Mouse (Mus musculus) mouse trophoblast stem cell (cell line): ENCODE measurements around the gene Eps8l3.

ENCODE experiments used
- in situ Hi-C, 2 experiments: fragments of 300-500 bp; cut with MseI, MboI; formaldehyde crosslinking; loops; 2 replicates in 1 of 2; 3 replicates in 1 of 2; pipeline ENCODE4 v1.15.1; 2025

Gene Eps8l3

DNA sequence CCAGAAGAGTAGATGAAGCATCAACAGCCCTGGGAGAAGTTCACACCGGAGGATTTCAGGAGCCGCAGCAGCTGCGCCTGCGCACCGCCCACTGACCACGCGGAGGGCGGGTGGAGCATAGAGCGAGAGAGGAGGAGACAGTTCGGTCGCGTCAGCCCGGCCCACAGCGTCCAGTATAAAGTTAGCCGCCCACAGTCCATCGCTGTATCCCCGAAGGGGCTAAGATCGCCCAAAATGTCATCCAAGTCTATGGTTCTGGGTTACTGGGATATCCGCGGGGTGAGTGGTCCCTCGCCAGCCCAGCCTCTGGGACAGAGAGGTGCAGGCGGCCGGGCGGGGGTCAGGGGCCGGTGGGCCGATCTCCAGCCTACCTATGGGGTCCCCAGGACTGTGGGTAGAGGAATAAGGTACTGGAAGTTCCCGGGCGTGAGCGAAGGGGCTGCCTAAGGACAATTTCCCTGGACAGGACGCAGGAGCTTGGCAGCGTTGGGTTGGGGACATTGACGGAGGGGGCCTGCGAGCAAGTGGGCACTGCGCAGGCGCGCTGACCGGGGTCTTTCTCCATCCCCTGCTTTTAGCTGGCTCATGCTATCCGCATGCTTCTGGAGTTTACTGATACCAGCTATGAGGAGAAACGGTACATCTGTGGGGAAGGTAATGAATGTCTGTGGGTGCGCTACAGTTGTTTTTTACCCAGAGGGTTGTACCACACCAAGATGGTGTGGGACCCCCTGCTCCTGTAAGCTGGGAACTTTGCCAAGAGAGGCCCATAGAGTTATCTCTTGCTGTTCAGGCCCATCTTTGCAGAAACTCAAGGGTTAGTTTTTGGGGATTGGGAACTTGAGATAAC, 18.9 kb downstream of the Eps8l3 start, which contains the start of gene Gstm5:
Gene Gstm5 (plus strand): TSS at position 102 of the 850 bp plus-strand sequence.
- in situ Hi-C loops: no loop called here

- in situ Hi-C loops: no loop called here
Measured at GRCm38 (mm10) chr3:107898691-107899090, 21.7 kb downstream of the Eps8l3 start.

DNA sequence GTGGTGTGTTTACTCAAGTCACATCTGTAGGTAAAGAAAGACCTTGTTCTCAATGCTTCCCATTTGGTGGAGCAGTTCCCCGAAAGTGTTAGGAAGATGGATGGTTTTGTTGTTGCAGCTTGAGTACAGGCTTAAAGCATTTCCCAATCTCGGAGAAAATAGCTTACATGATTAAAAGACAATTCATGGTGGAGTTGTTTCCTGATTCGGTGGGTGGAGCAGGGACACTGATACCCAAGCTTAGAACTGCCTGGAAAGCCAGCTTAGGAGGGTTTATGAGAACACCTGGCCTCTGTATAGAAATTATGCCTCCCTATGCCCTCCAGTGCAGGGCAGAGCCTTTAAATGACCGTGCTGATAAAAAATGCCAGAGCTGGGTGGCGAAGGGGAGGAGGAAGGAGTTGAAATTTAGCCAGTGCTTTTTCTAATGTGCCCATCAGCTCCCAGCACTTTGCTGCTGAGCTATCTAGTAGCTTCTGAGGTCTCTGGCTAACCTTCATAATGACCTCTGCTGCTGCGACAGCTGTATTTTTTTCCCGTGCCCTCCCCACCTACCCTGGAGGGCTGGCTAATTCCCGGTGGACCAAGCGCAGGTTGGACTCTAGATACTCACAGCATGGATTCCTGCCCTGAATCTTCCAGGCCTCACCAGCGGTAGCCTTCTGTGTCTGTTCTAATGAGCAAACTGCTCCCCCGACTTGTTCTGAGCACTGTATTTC, 24.1 kb downstream of the Eps8l3 start:
- in situ Hi-C loops: no loop called here

DNA sequence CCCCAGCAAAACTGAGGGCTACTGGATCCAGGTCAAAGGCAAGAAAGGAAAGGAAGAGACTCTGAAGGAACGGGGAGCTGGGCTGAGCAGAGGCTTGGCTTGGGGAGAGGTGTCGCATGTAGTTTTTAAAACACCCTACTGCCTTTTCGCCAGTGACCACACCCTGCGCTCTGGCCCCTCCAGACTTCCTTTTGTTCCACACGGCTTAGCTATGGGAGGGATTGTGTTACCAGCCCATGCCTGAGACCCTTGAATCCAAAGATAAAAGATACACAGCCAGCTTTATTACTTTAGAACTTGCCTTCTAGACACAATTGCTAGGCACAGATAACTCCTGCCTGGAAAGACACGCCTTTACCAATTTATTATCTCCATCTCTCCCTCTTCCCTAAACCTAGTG, 28.9 kb downstream of the Eps8l3 start:
- in situ Hi-C loops: no loop called here

DNA sequence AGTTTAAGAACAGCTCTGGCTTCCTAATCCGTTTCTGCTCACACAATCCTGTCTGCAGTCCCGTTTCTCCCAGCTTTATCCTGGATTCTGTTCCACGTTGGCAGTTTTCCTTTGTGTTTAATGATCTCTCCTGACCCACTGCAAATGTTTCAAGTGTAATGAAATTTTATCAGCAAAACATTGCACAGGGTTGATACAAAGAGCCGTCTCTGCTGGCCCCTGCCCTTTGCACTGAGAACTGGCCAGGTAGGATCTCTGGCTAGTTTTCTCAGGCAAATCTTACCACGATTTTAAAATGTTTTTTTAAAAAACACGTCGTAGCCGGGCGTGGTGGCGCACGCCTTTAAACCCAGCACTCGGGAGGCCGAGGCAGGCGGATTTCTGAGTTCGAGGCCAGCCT, 39.6 kb downstream of the Eps8l3 start:
- in situ Hi-C loops: loop anchor here in 1 of 2 experiments (5.0 kb wide), 1 partner anchor 44 kb away; no protein-coding TSS in a partner anchor

DNA sequence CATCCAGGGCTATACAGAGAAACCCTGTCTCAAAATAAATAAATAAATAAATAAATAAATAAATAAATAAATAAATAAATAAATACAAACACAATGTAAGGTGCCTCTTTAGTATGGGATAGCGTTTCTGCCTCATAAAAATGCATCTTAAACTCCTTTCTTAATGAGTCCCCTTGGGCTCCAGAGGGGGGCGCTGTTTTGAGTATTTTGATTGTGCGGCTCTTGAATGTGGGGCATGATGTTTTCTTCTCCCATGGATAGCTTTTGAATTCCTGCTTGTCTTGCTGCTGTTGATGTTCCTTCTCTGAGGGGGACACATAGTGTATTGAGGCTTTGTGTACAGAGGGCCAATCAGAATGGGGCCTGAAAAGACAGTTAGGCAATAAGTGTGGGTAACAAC, 40.1 kb downstream of the Eps8l3 start:
- in situ Hi-C loops: loop anchor here in 1 of 2 experiments (5.0 kb wide), 1 partner anchor 45 kb away; no protein-coding TSS in a partner anchor

- in situ Hi-C loops: loop anchor here in 1 of 2 experiments (5.0 kb wide), 1 partner anchor 46 kb away; no protein-coding TSS in a partner anchor
Measured at GRCm38 (mm10) chr3:107917783-107918408, 40.9 kb downstream of the Eps8l3 start.

GRCm38 (mm10) chr3:107920348-107920747, 43.3 kb downstream of the Eps8l3 start:
- in situ Hi-C loops: no loop called here

DNA sequence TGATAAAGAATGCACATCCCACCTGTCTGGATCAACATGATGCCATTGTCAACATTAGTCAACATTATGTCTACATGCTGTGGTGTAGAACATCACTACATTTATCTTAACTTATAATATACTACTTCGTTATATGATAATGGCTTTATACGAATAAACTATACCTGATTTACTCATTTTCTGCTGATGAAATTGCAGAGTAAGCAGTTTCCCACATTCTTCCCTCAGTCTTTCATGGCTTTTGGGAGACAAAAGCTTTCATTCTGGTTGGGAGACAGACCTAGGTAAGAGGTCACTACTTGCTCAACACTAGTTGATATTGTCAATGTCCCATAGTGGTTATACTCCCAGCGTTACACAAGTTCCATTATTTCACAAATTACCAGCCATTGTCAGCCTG, 48.3 kb downstream of the Eps8l3 start:
- in situ Hi-C loops: no loop called here

- in situ Hi-C loops: no loop called here
Measured at GRCm38 (mm10) chr3:107927841-107928240, 50.8 kb downstream of the Eps8l3 start.

GRCm38 (mm10) chr3:107928691-107929090, 51.7 kb downstream of the Eps8l3 start:
- in situ Hi-C loops: no loop called here

DNA sequence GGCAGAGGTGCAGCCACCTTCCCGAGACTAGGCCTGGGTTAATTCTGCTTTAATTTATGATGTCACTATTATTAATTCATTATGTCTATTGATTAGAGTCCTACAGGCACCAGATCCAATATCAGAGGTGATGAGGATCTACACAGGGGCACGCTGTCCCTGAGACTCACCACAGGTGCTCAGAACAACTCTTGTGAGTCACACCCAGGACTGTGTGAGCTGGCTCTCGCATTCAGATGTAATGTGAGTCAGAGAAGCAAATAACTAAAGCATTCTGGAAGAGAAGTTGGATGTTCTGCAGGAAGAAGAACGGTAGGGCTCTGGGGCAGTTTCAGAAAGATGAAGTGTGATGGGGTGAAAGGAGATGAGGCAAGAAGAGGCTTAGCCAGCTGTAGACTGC, 52.2 kb downstream of the Eps8l3 start:
- in situ Hi-C loops: no loop called here

DNA sequence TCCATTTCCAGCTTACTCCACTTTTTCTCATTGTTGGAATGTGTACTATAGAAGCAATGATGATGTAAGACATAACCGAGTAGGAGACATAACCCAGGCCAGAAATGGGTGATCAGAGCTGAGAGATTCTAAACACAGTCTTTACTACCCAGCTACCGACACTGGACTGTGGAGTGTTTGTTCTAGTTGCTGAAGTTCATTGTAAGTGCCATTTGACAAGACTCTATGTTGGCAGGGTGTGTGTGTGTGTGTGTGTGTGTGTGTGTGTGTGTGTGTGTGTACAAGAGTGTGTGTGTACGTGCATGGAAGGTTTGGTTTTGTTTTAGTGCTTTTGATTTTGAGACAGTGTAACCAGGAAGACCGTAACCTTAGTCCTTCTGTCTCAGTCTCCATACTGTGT, 52.7 kb downstream of the Eps8l3 start:
- in situ Hi-C loops: no loop called here

DNA sequence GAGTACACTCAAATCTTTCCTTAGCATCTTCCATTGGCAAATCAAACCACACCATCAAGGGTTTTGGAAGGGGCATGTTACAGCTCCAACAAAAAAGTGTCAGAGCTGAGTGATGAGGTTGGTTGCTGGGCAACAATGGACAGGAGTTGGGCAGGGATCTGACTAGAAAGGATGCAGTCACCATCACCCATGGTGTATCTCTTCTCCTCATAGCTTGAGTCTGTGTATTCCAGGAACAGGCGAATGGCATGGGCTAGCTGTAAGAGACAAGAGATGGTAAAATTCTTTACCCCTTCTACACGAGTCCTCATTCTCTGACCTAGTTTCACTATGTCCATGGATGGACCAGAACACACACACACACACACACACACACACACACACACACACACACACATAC, 54.1 kb downstream of the Eps8l3 start:
- in situ Hi-C loops: no loop called here

DNA sequence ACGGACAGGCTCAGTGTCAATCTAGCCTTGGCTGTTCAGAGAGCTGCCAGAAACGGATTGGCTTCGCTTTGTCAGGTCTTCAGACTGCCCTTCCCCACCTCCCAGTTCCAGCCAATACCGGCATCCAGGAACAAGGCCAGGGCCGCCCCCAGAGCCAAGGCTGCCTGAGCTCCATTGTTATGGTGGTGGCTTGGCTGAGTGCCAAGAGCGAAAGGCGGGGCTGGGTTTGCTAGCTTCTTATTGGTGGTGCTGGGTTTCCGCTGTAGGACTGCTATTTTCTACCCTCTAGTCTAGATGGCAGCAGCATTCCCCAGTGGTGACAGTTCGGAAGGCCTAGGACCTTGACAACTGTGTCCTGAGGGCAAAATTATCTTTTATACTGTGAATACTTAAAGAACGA, 54.6 kb downstream of the Eps8l3 start, which contains the start of gene Gstm7:
Gene Gstm7 (minus strand): TSS at position 148 of the 400 bp plus-strand sequence.
- in situ Hi-C loops: no loop called here

GRCm38 (mm10) chr3:107932128-107932527, 55.1 kb downstream of the Eps8l3 start:
- in situ Hi-C loops: no loop called here

DNA sequence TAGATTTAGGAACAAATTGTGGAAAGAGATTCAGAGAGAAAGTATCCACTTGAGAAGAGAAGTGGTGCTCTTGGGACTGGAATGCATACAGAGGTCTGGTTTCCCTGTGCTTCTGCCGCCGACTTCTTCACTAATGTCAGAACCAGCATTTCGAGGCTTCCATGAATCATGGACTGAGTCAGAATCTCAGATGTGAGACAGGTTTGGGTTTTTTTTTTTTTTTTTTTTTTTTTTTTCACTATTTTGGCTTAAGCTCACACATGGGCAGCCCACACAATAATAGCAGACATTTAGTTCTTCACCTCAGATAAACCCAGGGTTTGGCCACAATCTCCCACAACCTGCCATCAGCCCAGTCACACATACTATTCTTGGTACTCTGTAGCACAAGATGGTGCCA, 58.2 kb downstream of the Eps8l3 start:
- in situ Hi-C loops: no loop called here

GRCm38 (mm10) chr3:107935888-107936287, 58.9 kb downstream of the Eps8l3 start:
- in situ Hi-C loops: no loop called here

DNA sequence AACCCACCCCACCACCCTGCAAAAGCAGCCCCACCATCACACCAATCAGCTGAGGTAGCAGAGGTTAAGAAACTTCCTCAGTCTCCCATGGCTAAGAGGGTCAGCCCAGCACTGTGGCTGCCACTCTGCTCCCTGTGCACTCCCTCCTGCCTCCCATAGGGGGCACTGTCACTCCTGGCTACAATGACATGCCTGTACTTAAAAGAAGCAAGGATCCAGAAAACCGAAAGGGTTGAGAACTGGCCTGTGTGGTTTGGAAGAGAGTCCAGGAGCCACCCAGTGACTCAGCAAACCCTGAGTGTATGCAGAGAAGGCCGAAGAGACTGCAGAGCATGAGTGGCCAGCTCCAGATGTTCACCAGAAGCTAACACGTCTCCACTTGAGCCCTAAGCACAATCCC, 62.4 kb downstream of the Eps8l3 start:
- in situ Hi-C loops: no loop called here

DNA sequence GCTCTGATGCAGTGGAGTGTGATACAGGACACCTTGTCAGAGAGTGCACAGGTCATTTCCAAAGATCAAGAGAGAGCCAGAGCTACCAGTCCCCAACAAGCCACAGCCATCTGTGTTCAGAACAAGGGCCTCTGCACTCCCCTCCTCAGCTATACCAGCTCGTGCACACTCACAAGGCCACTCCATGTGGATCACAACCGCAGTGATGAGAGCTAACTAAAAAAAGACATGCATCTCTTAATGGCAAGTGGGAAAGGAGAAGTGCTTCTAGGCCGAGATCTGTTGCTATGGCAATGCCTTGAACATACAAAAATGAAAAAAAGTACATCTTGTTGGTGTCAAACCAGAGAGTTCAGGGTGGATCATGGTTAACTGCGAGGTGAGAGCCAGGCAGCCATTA, 62.8 kb downstream of the Eps8l3 start:
- in situ Hi-C loops: no loop called here

- in situ Hi-C loops: no loop called here
Measured at GRCm38 (mm10) chr3:107940524-107940923, 63.5 kb downstream of the Eps8l3 start.

DNA sequence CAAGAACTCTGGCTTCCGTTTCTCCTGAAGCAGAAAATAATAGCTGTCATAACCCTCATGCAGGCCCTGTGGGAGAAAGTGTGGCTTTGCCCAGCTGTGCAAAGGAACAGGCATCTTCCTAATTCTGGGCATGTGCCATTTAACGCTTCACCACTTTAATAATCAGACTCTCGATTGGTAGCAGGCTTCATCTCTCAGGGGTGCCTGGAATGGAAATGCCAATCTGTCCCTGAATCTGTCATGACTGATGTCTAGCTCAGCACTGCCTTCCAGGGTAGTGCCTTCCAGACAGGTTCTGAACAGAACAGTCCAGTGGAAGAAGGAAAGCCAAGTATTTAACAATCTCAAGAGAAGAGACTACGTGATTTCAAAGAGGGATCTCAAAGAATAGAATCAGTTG, 64.2 kb downstream of the Eps8l3 start:
- in situ Hi-C loops: no loop called here
